Mouse (Mus musculus): ENCODE data around the gene Hoxc13.

DNA sequence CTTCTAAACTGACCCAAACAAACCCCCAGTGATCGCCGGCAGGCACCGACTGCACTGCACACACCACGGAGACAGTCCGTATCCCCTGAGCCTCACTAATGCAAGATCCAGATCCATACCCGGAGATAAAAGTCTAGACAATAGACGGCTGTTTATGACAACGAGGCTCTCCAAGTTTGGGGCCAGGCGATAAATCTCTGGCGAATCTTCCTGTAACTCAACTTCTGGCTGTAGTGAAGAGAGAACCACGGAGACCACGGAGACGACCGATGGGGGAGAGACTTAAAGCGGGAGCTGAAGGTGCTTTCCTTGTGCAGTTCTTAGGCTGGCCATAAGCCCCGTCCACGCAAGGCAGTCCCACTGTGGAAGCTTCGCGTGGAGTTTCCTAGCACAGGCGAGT, 28.8 kb downstream of the Hoxc13 start:
- no peak for TF ChIP-seq POLR2A (IDR thresholded peaks at IDR 0.05; ENCODE audit: insufficient read depth, low read depth, low read length)
- no peak for TF ChIP-seq CTCF (IDR thresholded peaks at IDR 0.05; ENCODE audit: insufficient read depth, low read depth, low read length)
